Mouse (Mus musculus) spleen, adult 10 weeks (tissue): ENCODE results near the gene Lrrfip2. TPM values are rescaled to one million over a fixed set of nuclear protein-coding genes. Genes with fewer than 3 reads are reported as not detected.

Experiments
- polyA plus RNA-seq: library from polyadenylated mRNA; stranded (reverse); fragments of 350-450 nt; fragmentation: Illumina TruSeq; extraction: RNeasy Lipid Tissue Mini Kit (QIAGEN cat#74804); gene quantifications from one replicate; pipeline ENCODE4 v1.2.3, GENCODE M21; 2015; ENCODE audit warnings: low replicate concordance; ENCODE audit not compliant: insufficient read depth

Gene Lrrfip2
- 45.6 TPM for polyA plus RNA-seq

DNA sequence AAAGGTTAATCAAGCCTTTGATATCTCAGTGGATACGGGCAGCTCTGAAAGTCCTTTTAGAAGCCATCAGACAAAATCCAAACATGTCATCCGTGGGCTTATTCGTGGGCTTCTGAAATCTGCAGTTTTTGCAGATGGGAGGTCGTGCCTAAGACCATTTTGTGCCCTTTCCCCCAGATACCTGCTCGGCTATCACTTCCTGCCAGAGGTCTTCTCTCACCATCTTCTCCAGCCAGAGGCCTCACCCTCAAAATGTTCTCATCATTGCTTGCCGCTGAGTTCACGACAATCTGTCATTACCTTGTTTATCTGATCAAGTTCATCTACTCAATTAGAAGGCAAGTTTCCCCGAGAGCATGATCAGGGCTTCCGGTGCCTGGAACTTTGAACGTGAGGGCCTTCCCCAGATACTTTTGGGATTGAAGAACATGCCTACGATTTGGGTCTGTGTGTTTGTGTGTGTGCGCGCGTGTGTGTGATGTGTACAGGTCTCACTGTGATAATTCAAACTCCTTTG lies at the start of gene Lrrfip2:
Gene Lrrfip2, plus strand, starts transcription at position 467 of the 517 bp plus-strand sequence.

DNA sequence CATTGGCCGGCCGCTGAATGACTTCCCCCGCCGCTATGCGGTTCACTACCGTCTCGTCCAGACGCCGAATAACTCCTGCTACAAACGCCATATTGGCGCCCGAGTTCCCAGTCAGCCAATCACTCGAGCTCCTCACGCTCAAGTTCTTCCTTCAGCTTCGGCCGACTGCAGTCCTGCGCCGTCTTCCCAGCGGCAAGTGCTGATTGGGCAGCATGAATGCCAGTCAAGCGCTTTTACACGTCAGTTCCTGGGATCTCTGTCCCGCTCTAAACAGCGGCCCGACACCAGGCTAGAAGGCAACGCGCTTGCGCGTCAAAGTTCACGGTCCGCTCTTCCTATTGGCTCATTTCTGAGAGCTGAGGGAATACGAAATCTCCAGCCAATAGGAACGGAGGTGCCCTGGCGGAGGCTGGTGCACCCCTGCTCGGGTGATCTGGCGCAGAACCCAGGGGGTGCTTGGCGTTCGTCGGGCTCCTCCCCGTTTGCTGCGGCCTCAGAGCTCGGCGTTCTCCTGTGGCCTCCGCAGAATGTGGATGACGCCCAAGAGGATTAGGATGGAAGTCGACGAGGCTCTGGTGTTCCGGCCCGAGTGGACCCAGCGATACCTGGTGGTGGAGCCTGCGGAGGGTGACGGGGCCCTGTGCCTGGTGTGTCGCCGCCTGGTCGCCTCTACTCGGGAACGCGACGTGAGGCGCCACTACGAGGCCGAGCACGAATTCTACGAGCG lies 154.2 kb downstream of the Lrrfip2 start, which contains the start of the genes Mlh1 and Epm2aip1:
Gene Mlh1, minus strand, starts transcription at position 358 of the 727 bp plus-strand sequence.
Gene Epm2aip1, plus strand, starts transcription at position 496 of the 727 bp plus-strand sequence.

Other genes with a start within 250 kb of the Lrrfip2 start
- gene Als2cl, start 237.7 kb upstream of the Lrrfip2 start, polyA plus RNA-seq = 31.4 TPM
- 7.9 TPM for gene Tmie, start 237.5 kb upstream of the Lrrfip2 start, polyA plus RNA-seq
- 0.66 TPM for gene Fam240a, start 200.7 kb upstream of the Lrrfip2 start, polyA plus RNA-seq
- gene Tdgf1, start 171.4 kb upstream of the Lrrfip2 start, polyA plus RNA-seq = 0.62 TPM
- gene Lrrc2, start 166.0 kb upstream of the Lrrfip2 start, polyA plus RNA-seq = 0.08 TPM
- 1.4 TPM for gene Rtp3, start 127.0 kb upstream of the Lrrfip2 start, polyA plus RNA-seq
- 6.9 TPM for gene Ltf, start 98.3 kb upstream of the Lrrfip2 start, polyA plus RNA-seq
- 7.0 TPM for gene Ccrl2, start 60.1 kb upstream of the Lrrfip2 start, polyA plus RNA-seq
- 53.7 TPM for gene Mlh1, start 154.2 kb downstream of the Lrrfip2 start, polyA plus RNA-seq
- 45.7 TPM for gene Epm2aip1, start 154.3 kb downstream of the Lrrfip2 start, polyA plus RNA-seq
- gene Trank1, start 194.1 kb downstream of the Lrrfip2 start, polyA plus RNA-seq = not detected